Mouse (Mus musculus) limb, embryonic 14.5 days (tissue): ENCODE data around the gene Fam117b. TPM values are rescaled to one million over a fixed set of nuclear protein-coding genes. Genes with fewer than 3 reads are reported as not detected.
A peak's percentile ranks its signal among the peaks of the same experiment; 100 is the strongest.

Experiments
- ATAC-seq: fragments of 200-750 bp; cut with Nextera tagmentation; 2 replicates; pipeline ENCODE4 v1.8.0; 2017; ENCODE audit warnings: low read depth, moderate number of reproducible peaks, moderate TSS enrichment; ENCODE audit not compliant: low FRiP score
- DNase-seq: peaks from one replicate; pipeline ENCODE4 v3.0.0-alpha.2; 2015; ENCODE audit warnings: low spot score
- H3K27ac ChIP-seq: fragments of 300-500 bp; sonication (generic); replicated peaks from 2 replicates; pipeline ENCODE4 v1.5.1; 2014; ENCODE audit warnings: low read depth, mild to moderate bottlenecking, low read length, moderate library complexity, mixed read lengths
- H3K27me3 ChIP-seq: fragments of 300-500 bp; sonication (generic); 2 replicates; pipeline ENCODE4 v1.6.1; 2014; ENCODE audit warnings: low read length, mixed read lengths; ENCODE audit not compliant: control insufficient read depth, insufficient read depth
- H3K36me3 ChIP-seq: fragments of 300-500 bp; sonication (generic); 2 replicates; pipeline ENCODE4 v1.6.1; 2014; ENCODE audit warnings: mild to moderate bottlenecking, low read length, moderate library complexity, mixed read lengths; ENCODE audit not compliant: control insufficient read depth, insufficient read depth
- H3K4me1 ChIP-seq: fragments of 300-500 bp; sonication (generic); 2 replicates; pipeline ENCODE4 v1.6.1; 2014; ENCODE audit warnings: antibody characterized with exemption, low read length, mixed read lengths; ENCODE audit not compliant: control insufficient read depth, insufficient read depth
- H3K4me2 ChIP-seq: fragments of 300-500 bp; sonication (generic); replicated peaks from 2 replicates; pipeline ENCODE4 v1.6.1; 2014; ENCODE audit warnings: low read depth, mild to moderate bottlenecking, low read length, moderate library complexity; ENCODE audit not compliant: severe bottlenecking
- H3K4me3 ChIP-seq: fragments of 300-500 bp; sonication (generic); replicated peaks from 2 replicates; pipeline ENCODE4 v1.5.1; 2014; ENCODE audit warnings: low read length
- H3K9ac ChIP-seq: fragments of 300-500 bp; sonication (generic); 2 replicates; pipeline ENCODE4 v1.6.1; 2014; ENCODE audit warnings: mild to moderate bottlenecking, low read depth, low read length, moderate library complexity; ENCODE audit not compliant: severe bottlenecking
- H3K9me3 ChIP-seq: fragments of 300-500 bp; sonication (generic); 2 replicates; pipeline ENCODE4 v1.6.1; 2016; ENCODE audit warnings: low read length; ENCODE audit not compliant: control insufficient read depth
- POLR2A ChIP-seq: fragments of 200-500 bp; IDR thresholded peaks from 2 replicates; pipeline ENCODE4 v1.8.0; 2012; ENCODE audit warnings: inconsistent platforms, mild to moderate bottlenecking, moderate library complexity, borderline replicate concordance; ENCODE audit not compliant: insufficient read depth, insufficient read length; ENCODE audit errors: extremely low read depth
- WGBS: fragments of 180-500 bp; shearing (Covaris S2); extraction: QIAGEN DNeasy Blood & Tissue Kit; methylation state at CpG from one replicate; pipeline ENCODE4 v1.1.7; 2014; 5-methylcytosine and 5-hydroxymethylcytosine counted together
- polyA plus RNA-seq, 2 experiments: library from polyadenylated mRNA; depleted of rRNA in 1 of 2; stranded (reverse) in 1 of 2; unstranded in 1 of 2; fragments of >200 nt; fragmentation: Nextera tagmentation in 1 of 2; extraction: Ambion mirVana in 1 of 2; gene quantifications; 2 replicates each; pipeline versions ENCODE4 v1.2.1 to v1.2.3; 2012 to 2014

Gene Fam117b
- polyA plus RNA-seq, 2 experiments = 12.3 to 12.4 TPM

DNA sequence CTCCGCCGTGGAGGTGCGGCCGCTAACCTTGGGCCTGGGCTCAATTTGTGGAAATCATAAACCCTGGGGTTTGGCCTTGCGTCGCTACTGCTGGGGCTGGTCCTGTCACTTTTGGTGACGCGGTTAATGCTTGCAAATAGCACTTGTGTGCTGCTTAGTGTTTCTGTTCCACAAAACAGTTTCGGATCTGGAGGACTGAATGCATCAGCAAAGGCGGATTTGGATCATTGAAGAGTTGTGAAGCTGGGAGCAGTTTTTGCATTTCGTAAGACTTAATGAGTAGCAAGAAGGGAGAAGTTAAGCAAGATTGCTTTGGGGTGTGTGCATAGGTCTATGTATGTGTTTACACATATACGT is 1.0 kb downstream of the Fam117b start:
- Histone ChIP-seq H3K4me3 (peak overlapping the region; percentile 81), H3K36me3 (no peaks in the 10 kb centered on the region), H3K4me2 (peak overlapping the region; percentile 66), H3K27me3 (no peaks in the 10 kb centered on the region), H3K4me1 (peaks cover 19% of the 10 kb centered on the region), H3K9ac (peak overlapping the region; percentile 84), H3K9me3 (no peaks in the 10 kb centered on the region), H3K27ac (no peak overlapping the region)
- 2% methylated on average over 12 of the region's 12 CpGs for WGBS
- DNase-seq = peak; percentile 13
- ATAC-seq = no peak
- no peak for TF ChIP-seq POLR2A

DNA sequence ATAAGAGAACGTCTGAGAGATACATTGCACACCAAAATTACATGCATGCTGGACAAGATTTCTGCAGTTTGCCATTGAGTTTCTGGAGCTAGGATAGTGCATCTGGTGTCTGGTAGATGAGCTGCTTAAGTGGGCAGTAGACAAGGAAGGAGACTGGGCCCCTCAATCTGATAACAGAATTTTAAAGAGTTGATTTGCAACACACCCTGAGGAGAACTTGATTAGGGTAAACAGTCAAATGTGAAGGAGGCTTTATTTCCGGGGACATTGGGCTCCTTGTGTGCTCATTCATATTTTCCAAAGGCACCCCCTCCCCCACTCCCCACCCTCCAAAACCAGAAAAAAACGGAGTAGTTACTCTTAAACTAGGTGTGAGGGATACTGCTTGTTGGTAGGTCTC is 2.0 kb downstream of the Fam117b start:
- Histone ChIP-seq H3K27ac (no peak overlapping the region), H3K4me3 (peak overlapping the region; percentile 81; the same call in 1 of the 2 replicates), H3K9ac (peak overlapping the region; percentile 84; the same call in 1 of the 2 replicates), H3K4me1 (peaks cover 19% of the 10 kb centered on the region), H3K36me3 (no peaks in the 10 kb centered on the region), H3K9me3 (no peaks in the 10 kb centered on the region), H3K27me3 (no peaks in the 10 kb centered on the region), H3K4me2 (peak overlapping the region; percentile 66)
- no peak for ATAC-seq
- 60% methylated on average over 3 of the region's 3 CpGs for WGBS
- DNase-seq = no peak
- no peak for TF ChIP-seq POLR2A

DNA sequence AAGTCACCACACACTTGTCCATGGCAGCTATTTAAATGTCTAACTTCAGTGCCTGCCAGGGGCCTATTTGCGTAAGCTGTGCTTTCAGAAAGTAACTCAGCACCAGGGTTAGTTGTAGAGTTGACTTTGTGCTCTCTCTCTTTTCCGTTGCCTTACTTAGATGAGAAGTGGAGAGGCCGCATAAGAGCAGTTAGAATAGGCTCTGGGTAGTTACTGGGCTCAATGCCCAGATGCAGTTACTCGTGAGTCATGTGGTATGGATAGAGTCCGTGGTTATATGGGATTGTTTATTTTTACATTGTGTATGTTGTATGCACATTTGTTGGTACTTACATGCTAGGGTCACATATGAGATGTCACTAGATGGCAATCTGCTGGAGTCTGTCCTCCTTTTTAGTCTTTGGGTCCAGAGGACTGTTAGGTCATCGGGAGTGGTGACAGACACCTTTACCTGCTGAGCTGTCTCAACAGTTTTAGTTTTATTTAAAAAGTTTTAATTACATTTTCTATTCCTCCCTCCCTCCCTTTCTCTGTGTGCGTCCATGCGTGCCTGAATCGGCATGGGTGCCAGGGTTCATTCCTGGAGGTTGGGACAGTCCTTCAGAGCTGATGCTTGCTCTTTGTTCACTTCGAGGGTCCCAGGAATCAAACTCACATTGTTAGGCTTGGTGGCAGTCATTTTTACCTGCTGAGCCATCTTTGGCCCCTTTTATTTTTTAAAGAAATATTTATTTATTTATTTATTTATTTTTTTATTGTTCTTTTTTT is 3.2 kb downstream of the Fam117b start:
- Histone ChIP-seq H3K4me3 (no peak overlapping the region), H3K27ac (no peak overlapping the region), H3K36me3 (no peaks in the 10 kb centered on the region), H3K9ac (no peak overlapping the region), H3K27me3 (no peaks in the 10 kb centered on the region), H3K4me1 (peaks cover 19% of the 10 kb centered on the region), H3K4me2 (no peak overlapping the region), H3K9me3 (no peaks in the 10 kb centered on the region)
- ATAC-seq (no peak), DNase-seq (peak; percentile 61)
- TF ChIP-seq POLR2A = no peak
- WGBS = 75% methylated on average over 10 of the region's 10 CpGs

DNA sequence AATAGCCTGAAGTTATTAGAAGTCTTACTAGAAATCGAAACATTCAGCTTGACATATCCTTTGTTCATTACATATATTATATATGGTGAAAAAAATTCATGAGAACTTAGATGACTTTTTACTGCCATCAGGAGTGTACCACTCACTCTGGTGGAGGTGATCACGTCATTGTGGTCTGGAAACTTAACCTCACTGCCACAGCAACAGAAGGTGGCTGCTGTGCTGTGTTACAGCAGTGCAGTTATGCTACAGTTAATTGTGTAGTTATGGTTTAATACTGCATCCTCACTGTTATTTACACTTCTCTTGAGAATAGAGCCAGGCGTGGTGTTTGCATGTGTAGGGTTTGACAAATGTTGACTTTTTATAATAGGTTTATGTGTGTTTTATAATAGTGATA is 4.6 kb downstream of the Fam117b start:
- no peak for DNase-seq
- 53% methylated on average over 3 of the region's 3 CpGs for WGBS
- H3K27me3 ChIP-seq = no peaks in the 10 kb centered on the region
- ATAC-seq = no peak
- no peak overlapping the region for H3K27ac ChIP-seq
- no peaks in the 10 kb centered on the region for H3K36me3 ChIP-seq
- no peak for TF ChIP-seq POLR2A
- no peaks in the 10 kb centered on the region for H3K9me3 ChIP-seq
- peaks cover 19% of the 10 kb centered on the region for H3K4me1 ChIP-seq
- no peak overlapping the region for H3K9ac ChIP-seq
- H3K4me2 ChIP-seq = no peak overlapping the region
- H3K4me3 ChIP-seq = no peak overlapping the region

DNA sequence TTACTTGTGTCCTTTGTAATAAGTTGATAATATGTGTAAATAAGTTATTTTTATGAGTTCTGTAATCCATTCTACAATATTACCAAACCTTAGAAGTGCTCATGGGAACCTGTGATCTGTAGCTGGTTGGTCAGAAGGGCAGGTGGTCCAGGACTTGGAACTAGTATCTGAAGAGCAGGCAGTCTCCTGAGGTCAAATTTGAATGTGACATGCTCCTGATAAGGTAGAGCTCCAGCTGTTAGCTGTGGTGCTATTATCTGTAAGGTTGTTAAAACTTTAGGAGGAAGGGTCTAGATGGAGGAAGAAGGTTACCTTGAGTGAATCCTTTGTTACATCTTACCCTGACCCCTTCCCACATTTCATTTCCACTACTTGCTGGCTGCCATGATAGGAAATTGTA is 5.3 kb downstream of the Fam117b start:
- ATAC-seq (no peak), DNase-seq (no peak)
- Histone ChIP-seq H3K9me3 (no peaks in the 10 kb centered on the region), H3K4me1 (peaks cover 19% of the 10 kb centered on the region), H3K36me3 (no peaks in the 10 kb centered on the region), H3K4me3 (no peak overlapping the region), H3K27me3 (no peaks in the 10 kb centered on the region), H3K4me2 (no peak overlapping the region), H3K9ac (no peak overlapping the region), H3K27ac (no peak overlapping the region)
- TF ChIP-seq POLR2A = no peak
